Mouse (Mus musculus): ENCODE results near the gene Podn. TPM values are rescaled to one million over a fixed set of nuclear protein-coding genes. Genes with fewer than 3 reads are reported as not detected.

Gene Podn
- polyA plus RNA-seq, 2 experiments: 3.5 to 23.0 TPM

- 25% methylated on average over 11 of the region's 11 CpGs for WGBS
- no peaks in the 10 kb centered on the region for H3K36me3 ChIP-seq (ENCODE audit: control insufficient read depth, insufficient read depth, low read length)
- H3K9me3 ChIP-seq (ENCODE audit: control insufficient read depth, low read length): no peaks in the 10 kb centered on the region
- H3K4me1 ChIP-seq (ENCODE audit: control insufficient read depth, insufficient read depth, low read length): peaks cover 10% of the 10 kb centered on the region
- peak overlapping the region; percentile 63 for H3K4me3 ChIP-seq (replicated peaks; ENCODE audit: low read length)
- peaks cover 16% of the 10 kb centered on the region for H3K27me3 ChIP-seq (ENCODE audit: control insufficient read depth, insufficient read depth, low read length)
- no peak for DNase-seq (ENCODE audit: low spot score)
- 0 out of 2 replicates have a peak overlapping the region, but pooled peaks have one; percentile 7 for H3K27ac ChIP-seq (replicated peaks; ENCODE audit: low read depth, low read length)
- TF ChIP-seq POLR2A (IDR thresholded peaks at IDR 0.05; ENCODE audit: borderline replicate concordance, extremely low read depth, insufficient read depth, insufficient read length): no peak
- 0 out of 2 replicates have a peak, but pooled peaks have one; percentile 35 for ATAC-seq (ENCODE audit: low FRiP score, low read depth)
- H3K4me2 ChIP-seq (replicated peaks; ENCODE audit: low read depth, low read length, severe bottlenecking): peak overlapping the region; percentile 99
- peak overlapping the region; percentile 61 for H3K9ac ChIP-seq (ENCODE audit: low read depth, low read length, severe bottlenecking)
These were observed 63.8 kb downstream of the Podn start for GRCm38 (mm10) chr4:108032352-108032849.

GRCm38 (mm10) chr4:108031502-108032351 lies 64.5 kb downstream of the Podn start:
- Histone ChIP-seq H3K4me1 (ENCODE audit: control insufficient read depth, insufficient read depth, low read length) (peaks cover 10% of the 10 kb centered on the region), H3K4me2 (replicated peaks; ENCODE audit: low read depth, low read length, severe bottlenecking) (peak overlapping the region; percentile 99), H3K9ac (ENCODE audit: low read depth, low read length, severe bottlenecking) (peak overlapping the region; percentile 61), H3K4me3 (replicated peaks; ENCODE audit: low read length) (peak overlapping the region; percentile 63), H3K27me3 (ENCODE audit: control insufficient read depth, insufficient read depth, low read length) (peaks cover 16% of the 10 kb centered on the region), H3K9me3 (ENCODE audit: control insufficient read depth, low read length) (no peaks in the 10 kb centered on the region), H3K27ac (replicated peaks; ENCODE audit: low read depth, low read length) (0 out of 2 replicates have a peak overlapping the region, but pooled peaks have one; percentile 7), H3K36me3 (ENCODE audit: control insufficient read depth, insufficient read depth, low read length) (no peaks in the 10 kb centered on the region)
- WGBS: 3% methylated on average over 29 of the region's 86 CpGs
- no peak for TF ChIP-seq POLR2A (IDR thresholded peaks at IDR 0.05; ENCODE audit: borderline replicate concordance, extremely low read depth, insufficient read depth, insufficient read length)
- DNase-seq (ENCODE audit: low spot score) (peak; percentile 20), ATAC-seq (ENCODE audit: low FRiP score, low read depth) (peak; percentile 45; the same call in 1 of the 2 replicates)

- TF ChIP-seq POLR2A (IDR thresholded peaks at IDR 0.05; ENCODE audit: borderline replicate concordance, extremely low read depth, insufficient read depth, insufficient read length): no peak
- H3K4me3 ChIP-seq (replicated peaks; ENCODE audit: low read length): peak overlapping the region; percentile 63
- ATAC-seq (ENCODE audit: low FRiP score, low read depth) (no peak), DNase-seq (ENCODE audit: low spot score) (no peak)
- no peak overlapping the region for H3K27ac ChIP-seq (replicated peaks; ENCODE audit: low read depth, low read length)
- peak overlapping the region; percentile 99 for H3K4me2 ChIP-seq (replicated peaks; ENCODE audit: low read depth, low read length, severe bottlenecking)
- H3K9me3 ChIP-seq (ENCODE audit: control insufficient read depth, low read length): no peaks in the 10 kb centered on the region
- H3K9ac ChIP-seq (ENCODE audit: low read depth, low read length, severe bottlenecking): peak overlapping the region; percentile 61; the same call in 1 of the 2 replicates
- H3K36me3 ChIP-seq (ENCODE audit: control insufficient read depth, insufficient read depth, low read length): no peaks in the 10 kb centered on the region
- WGBS: 3% methylated on average over 21 of the region's 22 CpGs
- H3K4me1 ChIP-seq (ENCODE audit: control insufficient read depth, insufficient read depth, low read length): peaks cover 10% of the 10 kb centered on the region
- peaks cover 16% of the 10 kb centered on the region for H3K27me3 ChIP-seq (ENCODE audit: control insufficient read depth, insufficient read depth, low read length)
These were observed 65.2 kb downstream of the Podn start for GRCm38 (mm10) chr4:108030888-108031501.

GRCm38 (mm10) chr4:108026193-108026592 lies 70.1 kb downstream of the Podn start:
- no peaks in the 10 kb centered on the region for H3K36me3 ChIP-seq (ENCODE audit: control insufficient read depth, insufficient read depth, low read length)
- TF ChIP-seq POLR2A (IDR thresholded peaks at IDR 0.05; ENCODE audit: borderline replicate concordance, extremely low read depth, insufficient read depth, insufficient read length): no peak
- H3K27ac ChIP-seq (replicated peaks; ENCODE audit: low read depth, low read length): no peak overlapping the region
- H3K9ac ChIP-seq (ENCODE audit: low read depth, low read length, severe bottlenecking): no peak overlapping the region
- H3K27me3 ChIP-seq (ENCODE audit: control insufficient read depth, insufficient read depth, low read length): peaks cover 11% of the 10 kb centered on the region
- H3K4me1 ChIP-seq (ENCODE audit: control insufficient read depth, insufficient read depth, low read length): peaks cover 4% of the 10 kb centered on the region; the same call in 1 of the 2 replicates
- no peaks in the 10 kb centered on the region for H3K9me3 ChIP-seq (ENCODE audit: control insufficient read depth, low read length)
- WGBS: 40% methylated on average over 3 of the region's 3 CpGs
- DNase-seq (ENCODE audit: low spot score) (no peak), ATAC-seq (ENCODE audit: low FRiP score, low read depth) (no peak)
- no peak overlapping the region for H3K4me2 ChIP-seq (replicated peaks; ENCODE audit: low read depth, low read length, severe bottlenecking)
- H3K4me3 ChIP-seq (replicated peaks; ENCODE audit: low read length): no peak overlapping the region

GRCm38 (mm10) chr4:108025269-108025668 lies 71.0 kb downstream of the Podn start:
- ATAC-seq (ENCODE audit: low FRiP score, low read depth) (no peak), DNase-seq (ENCODE audit: low spot score) (no peak)
- Histone ChIP-seq H3K9me3 (ENCODE audit: control insufficient read depth, low read length) (no peaks in the 10 kb centered on the region), H3K4me3 (replicated peaks; ENCODE audit: low read length) (no peak overlapping the region), H3K27me3 (ENCODE audit: control insufficient read depth, insufficient read depth, low read length) (peaks cover 2% of the 10 kb centered on the region; the same call in 1 of the 2 replicates), H3K4me1 (ENCODE audit: control insufficient read depth, insufficient read depth, low read length) (no peaks in the 10 kb centered on the region; the same call in 1 of the 2 replicates), H3K9ac (ENCODE audit: low read depth, low read length, severe bottlenecking) (no peak overlapping the region), H3K4me2 (replicated peaks; ENCODE audit: low read depth, low read length, severe bottlenecking) (no peak overlapping the region), H3K27ac (replicated peaks; ENCODE audit: low read depth, low read length) (no peak overlapping the region), H3K36me3 (ENCODE audit: control insufficient read depth, insufficient read depth, low read length) (no peaks in the 10 kb centered on the region)
- no peak for TF ChIP-seq POLR2A (IDR thresholded peaks at IDR 0.05; ENCODE audit: borderline replicate concordance, extremely low read depth, insufficient read depth, insufficient read length)
- 5% methylated on average over 10 of the region's 10 CpGs for WGBS
